Mouse (Mus musculus): Measurements from ENCODE around the gene Col28a1. TPM values are rescaled to one million over a fixed set of nuclear protein-coding genes. Genes with fewer than 3 reads are reported as not detected.

Col28a1 gene
- polyA plus RNA-seq, 1 experiment from 2014 or later, result 0.21 TPM

- no peaks in the 10 kb centered on the region for H3K9me3 ChIP-seq
- DNase-seq (ENCODE audit: low spot score), result no peak
- no peak overlapping the region for H3K27ac ChIP-seq (replicated peaks)
- WGBS, result 50% methylated on average over 1 of the region's 1 CpGs
- no peaks in the 10 kb centered on the region for H3K27me3 ChIP-seq (replicated peaks; ENCODE audit: low read depth, poor library complexity, severe bottlenecking)
- no peaks in the 10 kb centered on the region for H3K36me3 ChIP-seq (replicated peaks)
- H3K4me3 ChIP-seq, result no peak overlapping the region
- 0 out of 2 replicates have a peak, but pooled peaks cover 8% of the 10 kb centered on the region for H3K4me1 ChIP-seq
Observed at GRCm38 (mm10) chr6:8172101-8172500, 20.3 kb downstream of the Col28a1 start.

- Histone ChIP-seq H3K4me1 (0 out of 2 replicates have a peak, but pooled peaks cover 3% of the 10 kb centered on the region), H3K36me3 (replicated peaks) (no peaks in the 10 kb centered on the region), H3K27ac (replicated peaks) (no peak overlapping the region), H3K9me3 (no peaks in the 10 kb centered on the region), H3K4me3 (no peak overlapping the region), H3K27me3 (replicated peaks; ENCODE audit: low read depth, poor library complexity, severe bottlenecking) (no peaks in the 10 kb centered on the region)
- 58% methylated on average over 1 of the region's 1 CpGs for WGBS
- DNase-seq (ENCODE audit: low spot score), result no peak
Observed at GRCm38 (mm10) chr6:8164741-8165140, 27.7 kb downstream of the Col28a1 start.

- Histone ChIP-seq H3K9me3 (no peaks in the 10 kb centered on the region), H3K4me1 (peaks cover 9% of the 10 kb centered on the region; the same call in 1 of the 2 replicates), H3K27me3 (replicated peaks; ENCODE audit: low read depth, poor library complexity, severe bottlenecking) (no peaks in the 10 kb centered on the region), H3K36me3 (replicated peaks) (no peaks in the 10 kb centered on the region), H3K27ac (replicated peaks) (no peak overlapping the region), H3K4me3 (no peak overlapping the region)
- DNase-seq (ENCODE audit: low spot score), result no peak
- 62% methylated on average over 2 of the region's 2 CpGs for WGBS
Observed at GRCm38 (mm10) chr6:8160001-8160400, 32.4 kb downstream of the Col28a1 start.

GRCm38 (mm10) chr6:8157121-8157520, 35.3 kb downstream of the Col28a1 start:
- H3K36me3 ChIP-seq (replicated peaks), result no peaks in the 10 kb centered on the region
- no peaks in the 10 kb centered on the region for H3K9me3 ChIP-seq
- peaks cover 9% of the 10 kb centered on the region; the same call in 1 of the 2 replicates for H3K4me1 ChIP-seq
- no peak for DNase-seq (ENCODE audit: low spot score)
- no peaks in the 10 kb centered on the region for H3K27me3 ChIP-seq (replicated peaks; ENCODE audit: low read depth, poor library complexity, severe bottlenecking)
- H3K4me3 ChIP-seq, result no peak overlapping the region
- no peak overlapping the region for H3K27ac ChIP-seq (replicated peaks)

- no peaks in the 10 kb centered on the region for H3K27me3 ChIP-seq (replicated peaks; ENCODE audit: low read depth, poor library complexity, severe bottlenecking)
- H3K4me3 ChIP-seq, result no peak overlapping the region
- no peaks in the 10 kb centered on the region for H3K9me3 ChIP-seq
- WGBS, result 59% methylated on average over 10 of the region's 10 CpGs
- peaks cover 2% of the 10 kb centered on the region; the same call in 1 of the 2 replicates for H3K4me1 ChIP-seq
- no peak overlapping the region for H3K27ac ChIP-seq (replicated peaks)
- DNase-seq (ENCODE audit: low spot score), result peak; percentile 27
- H3K36me3 ChIP-seq (replicated peaks), result no peaks in the 10 kb centered on the region
Observed at GRCm38 (mm10) chr6:8152551-8153361, 39.7 kb downstream of the Col28a1 start.

GRCm38 (mm10) chr6:8148916-8149315, 43.5 kb downstream of the Col28a1 start:
- no peaks in the 10 kb centered on the region for H3K27me3 ChIP-seq (replicated peaks; ENCODE audit: low read depth, poor library complexity, severe bottlenecking)
- H3K9me3 ChIP-seq, result no peaks in the 10 kb centered on the region
- DNase-seq (ENCODE audit: low spot score), result peak; percentile 16
- 54% methylated on average over 2 of the region's 2 CpGs for WGBS
- H3K27ac ChIP-seq (replicated peaks), result peak overlapping the region; percentile 51; the same call in 1 of the 2 replicates
- H3K36me3 ChIP-seq (replicated peaks), result no peaks in the 10 kb centered on the region
- H3K4me3 ChIP-seq, result no peak overlapping the region
- no peaks in the 10 kb centered on the region for H3K4me1 ChIP-seq

- Histone ChIP-seq H3K27me3 (replicated peaks; ENCODE audit: low read depth, poor library complexity, severe bottlenecking) (no peaks in the 10 kb centered on the region), H3K27ac (replicated peaks) (no peak overlapping the region), H3K36me3 (replicated peaks) (no peaks in the 10 kb centered on the region), H3K4me1 (no peaks in the 10 kb centered on the region), H3K9me3 (no peaks in the 10 kb centered on the region), H3K4me3 (no peak overlapping the region)
- WGBS, result 51% methylated on average over 1 of the region's 1 CpGs
- no peak for DNase-seq (ENCODE audit: low spot score)
Observed at GRCm38 (mm10) chr6:8141881-8142280, 50.5 kb downstream of the Col28a1 start.

GRCm38 (mm10) chr6:8130149-8130548, 62.3 kb downstream of the Col28a1 start:
- WGBS, result 78% methylated on average over 7 of the region's 7 CpGs

GRCm38 (mm10) chr6:8128164-8128563, 64.3 kb downstream of the Col28a1 start:
- DNase-seq (ENCODE audit: low spot score), result no peak
- H3K4me1 ChIP-seq, result no peaks in the 10 kb centered on the region
- H3K9me3 ChIP-seq, result no peaks in the 10 kb centered on the region
- 95% methylated on average over 1 of the region's 1 CpGs for WGBS
- H3K4me3 ChIP-seq, result no peak overlapping the region
- H3K27me3 ChIP-seq (replicated peaks; ENCODE audit: low read depth, poor library complexity, severe bottlenecking), result no peaks in the 10 kb centered on the region
- H3K27ac ChIP-seq (replicated peaks), result no peak overlapping the region
- H3K36me3 ChIP-seq (replicated peaks), result no peaks in the 10 kb centered on the region

More at GRCm38 (mm10) chr6:8130149-8130548, 62.3 kb downstream of the Col28a1 start:
- H3K9me3 ChIP-seq, result no peaks in the 10 kb centered on the region
- no peaks in the 10 kb centered on the region for H3K27me3 ChIP-seq (replicated peaks; ENCODE audit: low read depth, poor library complexity, severe bottlenecking)
- no peaks in the 10 kb centered on the region for H3K4me1 ChIP-seq
- no peak overlapping the region for H3K27ac ChIP-seq (replicated peaks)
- H3K36me3 ChIP-seq (replicated peaks), result no peaks in the 10 kb centered on the region
- no peak overlapping the region for H3K4me3 ChIP-seq
- DNase-seq (ENCODE audit: low spot score), result no peak

- no peaks in the 10 kb centered on the region for H3K9me3 ChIP-seq
- H3K4me3 ChIP-seq, result no peak overlapping the region
- no peak for DNase-seq (ENCODE audit: low spot score)
- 63% methylated on average over 3 of the region's 3 CpGs for WGBS
- H3K27ac ChIP-seq (replicated peaks), result no peak overlapping the region
- no peaks in the 10 kb centered on the region for H3K27me3 ChIP-seq (replicated peaks; ENCODE audit: low read depth, poor library complexity, severe bottlenecking)
- no peaks in the 10 kb centered on the region for H3K4me1 ChIP-seq
- no peaks in the 10 kb centered on the region for H3K36me3 ChIP-seq (replicated peaks)
Observed at GRCm38 (mm10) chr6:8126545-8126944, 65.9 kb downstream of the Col28a1 start.

GRCm38 (mm10) chr6:8119116-8119515, 73.3 kb downstream of the Col28a1 start:
- Histone ChIP-seq H3K36me3 (replicated peaks) (no peaks in the 10 kb centered on the region), H3K9me3 (no peaks in the 10 kb centered on the region), H3K27me3 (replicated peaks; ENCODE audit: low read depth, poor library complexity, severe bottlenecking) (no peaks in the 10 kb centered on the region), H3K4me1 (no peaks in the 10 kb centered on the region), H3K4me3 (no peak overlapping the region), H3K27ac (replicated peaks) (no peak overlapping the region)
- WGBS, result 72% methylated on average over 2 of the region's 2 CpGs
- no peak for DNase-seq (ENCODE audit: low spot score)

GRCm38 (mm10) chr6:8118577-8118976, 73.8 kb downstream of the Col28a1 start:
- H3K9me3 ChIP-seq, result no peaks in the 10 kb centered on the region
- no peaks in the 10 kb centered on the region for H3K36me3 ChIP-seq (replicated peaks)
- H3K27ac ChIP-seq (replicated peaks), result no peak overlapping the region
- 87% methylated on average over 2 of the region's 2 CpGs for WGBS
- no peaks in the 10 kb centered on the region for H3K4me1 ChIP-seq
- H3K27me3 ChIP-seq (replicated peaks; ENCODE audit: low read depth, poor library complexity, severe bottlenecking), result no peaks in the 10 kb centered on the region
- H3K4me3 ChIP-seq, result no peak overlapping the region
- DNase-seq (ENCODE audit: low spot score), result no peak

Measured in embryonic facial prominence, embryonic 10.5 days (tissue).